Mouse (Mus musculus): ENCODE results near the gene Zfp114.

The Zfp114 gene

GRCm38 (mm10) chr7:24174618-24175336 lies at the start of gene Zfp114:
TSS of gene Zfp114 (plus strand) at chr7:24175060.
- peak; percentile 36 to 43 for DNase-seq

DNA sequence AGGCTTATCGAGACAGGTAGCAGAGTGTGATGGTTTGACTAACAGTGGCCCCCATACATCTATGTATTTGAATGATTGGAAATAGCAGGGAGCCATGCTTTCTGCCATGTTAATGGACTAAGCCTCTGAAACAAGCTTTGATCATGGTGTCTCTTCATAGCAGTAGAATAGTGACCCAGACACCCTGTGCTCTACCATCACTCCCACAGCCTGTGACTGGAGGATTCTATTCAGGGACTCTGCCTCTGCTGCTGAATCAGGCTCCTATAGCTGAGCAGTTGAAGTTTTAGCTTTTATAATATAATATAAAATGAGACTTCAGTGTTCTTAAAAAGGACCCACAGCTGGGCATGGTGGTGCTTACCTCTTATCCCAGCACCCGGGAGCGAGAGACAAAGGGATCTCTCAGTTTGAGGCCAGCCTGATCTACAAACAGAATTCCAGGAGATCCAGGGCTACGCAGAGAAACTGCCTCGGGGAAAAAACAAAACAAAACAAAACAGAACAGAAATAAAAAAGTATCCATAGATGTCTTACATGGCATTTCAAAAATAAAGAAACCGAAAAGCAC lies 41.4 kb upstream of the Zfp114 start:
- DNase-seq = no peak

- peak; percentile 81 to 89 for DNase-seq
These were observed 40.6 kb upstream of the Zfp114 start, which contains the start of gene Zfp235 for GRCm38 (mm10) chr7:24133996-24134828. TSS of gene Zfp235 (plus strand) at chr7:24134169.

DNA sequence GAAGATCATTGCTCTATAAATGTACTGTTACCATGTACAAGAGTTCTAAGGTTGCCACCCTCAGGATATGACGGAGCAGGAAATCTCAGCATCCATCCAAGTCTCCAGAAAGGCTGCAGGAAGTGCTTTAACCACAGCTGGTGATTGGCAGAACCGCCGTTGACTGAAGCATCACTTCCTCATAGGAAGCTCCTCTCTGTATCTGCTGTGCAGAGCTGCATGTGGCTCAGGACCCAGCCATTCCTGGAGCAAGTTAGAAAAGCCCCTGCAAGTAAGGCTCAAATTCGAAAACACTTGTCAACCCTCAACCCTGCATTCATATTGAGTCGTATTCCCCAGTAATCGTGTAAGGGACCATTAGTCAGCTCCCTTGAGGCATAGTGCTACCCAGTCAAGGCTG lies 32.3 kb upstream of the Zfp114 start:
- no peak for DNase-seq

DNA sequence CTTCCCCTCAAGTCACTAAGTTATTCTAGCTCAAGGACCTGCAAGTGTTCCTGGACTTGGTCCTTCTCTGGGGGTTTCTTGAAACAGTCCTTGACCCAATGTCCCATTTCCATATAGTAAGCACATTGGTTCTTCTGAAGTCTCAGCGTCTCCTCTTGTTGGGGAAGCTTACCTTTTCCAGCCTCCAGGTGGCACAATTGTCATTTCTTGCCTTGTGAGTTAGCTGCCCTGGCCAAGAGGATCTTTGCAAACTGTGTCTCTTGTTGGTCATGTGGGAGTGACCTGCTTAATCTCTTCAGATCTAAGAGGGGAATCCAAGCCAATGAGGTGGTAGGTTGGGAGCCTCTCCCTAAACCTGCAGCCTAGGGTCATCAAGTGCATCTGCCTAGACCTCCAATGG lies 21.6 kb upstream of the Zfp114 start:
- DNase-seq = no peak

- no peak for DNase-seq
These were observed 2.7 kb upstream of the Zfp114 start for GRCm38 (mm10) chr7:24172191-24172590.

DNA sequence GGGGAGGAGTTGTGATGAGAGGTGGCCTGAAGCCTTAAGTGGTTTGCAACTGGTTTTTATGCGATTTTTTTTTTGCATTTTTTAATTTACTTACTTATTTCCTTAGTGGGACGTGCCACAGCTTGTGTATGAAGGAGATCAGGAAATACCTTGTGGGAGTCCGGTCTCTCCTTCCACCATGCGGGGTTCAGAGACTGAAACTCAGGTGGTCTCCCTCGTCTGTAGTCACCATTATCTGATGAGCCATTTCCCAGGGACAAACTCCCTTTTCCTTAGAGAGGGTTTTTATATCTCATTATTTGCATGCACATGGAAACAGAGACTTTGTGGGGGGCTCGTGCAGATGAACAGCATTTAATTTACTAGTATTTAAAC lies 464 bp downstream of the Zfp114 start:
- no peak for DNase-seq

- DNase-seq = no peak
These were observed 12.8 kb downstream of the Zfp114 start for GRCm38 (mm10) chr7:24187611-24188010.

DNA sequence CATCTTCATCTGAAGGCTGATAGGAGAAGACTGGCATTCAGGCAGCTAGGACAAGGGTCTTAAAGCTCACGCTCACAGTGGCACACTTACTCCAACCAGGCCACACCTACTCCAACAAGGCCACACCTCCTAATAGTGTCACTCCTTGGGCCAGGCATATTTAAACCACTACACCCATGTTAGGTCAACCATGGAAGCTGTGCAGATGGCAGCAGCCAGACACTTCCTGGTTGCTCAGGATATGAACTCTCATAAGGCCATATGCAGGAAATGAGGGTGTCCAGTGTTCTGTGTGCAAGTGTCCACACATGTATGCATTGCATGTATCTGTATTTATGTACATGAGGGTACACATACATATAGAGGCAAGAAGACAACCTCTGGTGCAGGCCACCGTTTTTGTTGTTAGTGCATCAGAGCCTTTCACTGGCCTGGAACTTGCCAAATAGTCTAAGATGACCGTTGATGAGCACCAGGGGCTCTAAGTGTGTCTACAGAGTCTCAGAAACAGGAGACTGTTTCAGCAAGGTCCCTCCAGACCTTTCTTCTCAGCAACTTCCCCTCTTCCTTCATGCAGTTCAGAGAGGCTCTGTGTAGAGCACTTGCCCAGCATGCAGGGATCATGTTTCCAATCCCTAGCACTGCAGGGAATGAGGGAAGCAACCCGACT lies 14.2 kb downstream of the Zfp114 start:
- no peak for DNase-seq

- DNase-seq = no peak
These were observed 14.7 kb downstream of the Zfp114 start for GRCm38 (mm10) chr7:24189571-24189944.

GRCm38 (mm10) chr7:24191361-24191760 lies 16.5 kb downstream of the Zfp114 start:
- DNase-seq = no peak

DNA sequence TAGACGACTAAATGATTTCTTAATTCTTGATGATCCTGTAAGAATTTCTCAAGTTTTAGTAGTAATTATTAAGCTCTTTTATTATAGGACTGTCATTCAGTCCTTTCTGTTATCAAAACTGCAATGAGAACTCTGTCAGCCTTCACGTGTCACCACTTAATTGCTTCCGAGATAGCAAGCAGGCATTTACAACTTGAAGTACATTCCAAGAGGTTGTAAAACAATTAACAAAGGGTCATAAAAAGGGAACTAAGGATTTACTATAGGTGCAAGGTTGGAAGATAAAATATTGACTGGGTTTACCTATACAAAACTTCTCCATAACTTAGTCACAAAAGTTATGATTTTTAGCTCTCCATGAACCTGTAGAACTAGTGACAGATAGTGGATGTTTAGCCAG lies 18.3 kb downstream of the Zfp114 start:
- no peak for DNase-seq

- no peak for DNase-seq
These were observed 22.1 kb downstream of the Zfp114 start for GRCm38 (mm10) chr7:24196961-24197360.

DNA sequence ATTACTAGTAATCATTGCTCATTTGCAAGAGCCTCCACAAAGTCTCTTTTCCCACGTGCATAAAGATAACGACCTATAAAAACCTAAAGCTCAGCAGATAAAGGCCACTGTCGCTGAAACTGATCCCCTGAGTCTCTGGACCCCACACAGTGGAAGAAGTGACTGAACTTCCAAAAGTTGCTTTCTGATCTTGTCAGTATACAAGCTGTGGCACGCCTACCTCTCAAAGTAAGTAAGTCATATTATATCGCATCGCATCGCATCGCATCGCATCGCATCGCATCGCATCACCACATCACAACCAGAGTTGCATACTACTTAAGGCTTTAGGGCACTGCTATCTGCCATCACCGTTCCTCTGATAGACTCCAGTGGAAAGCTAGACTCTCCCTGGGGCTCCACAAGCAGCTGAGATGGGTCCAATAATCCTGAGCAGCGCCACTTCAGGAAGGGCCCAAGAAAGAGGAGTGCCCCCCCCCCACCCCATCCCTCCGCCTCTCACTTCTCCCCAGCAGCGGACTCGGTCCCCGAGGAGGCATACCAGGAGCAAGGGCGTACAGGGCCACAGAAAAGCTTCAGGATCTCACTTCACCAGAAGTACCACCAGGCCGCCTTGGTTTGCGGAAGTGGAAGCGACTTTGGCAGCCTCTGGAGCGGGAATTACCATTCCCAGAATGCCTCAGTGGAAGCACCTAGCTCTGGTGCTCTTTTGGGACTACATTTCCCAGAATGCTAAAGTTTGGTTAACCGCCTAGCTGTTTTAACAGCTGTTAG lies 32.8 kb downstream of the Zfp114 start:
- no peak for DNase-seq

- no peak for DNase-seq
These were observed 33.5 kb downstream of the Zfp114 start for GRCm38 (mm10) chr7:24208282-24208886.

- DNase-seq = no peak
These were observed 35.4 kb downstream of the Zfp114 start for GRCm38 (mm10) chr7:24210296-24210695.

- DNase-seq = no peak
These were observed 36.5 kb downstream of the Zfp114 start, which contains the start of gene Zfp111 for GRCm38 (mm10) chr7:24211343-24211742. TSS of gene Zfp111 (minus strand) at chr7:24211443.
